Mouse (Mus musculus) intestine, embryonic 14.5 days (tissue): ENCODE results near the gene Ccdc17. TPM values are rescaled to one million over a fixed set of nuclear protein-coding genes. Genes with fewer than 3 reads are reported as not detected.

Experiments used
- ATAC-seq: fragments of 200-750 bp; cut with Nextera tagmentation; replicated peaks from 2 replicates; pipeline ENCODE4 v1.8.0; 2017; ENCODE audit warnings: low read depth, moderate number of reproducible peaks, moderate TSS enrichment, moderate library complexity; ENCODE audit not compliant: low FRiP score, low TSS enrichment
- DNase-seq: peaks from one replicate; pipeline ENCODE4 v3.0.0-alpha.2; 2018; ENCODE audit warnings: low spot score
- H3K27ac ChIP-seq: fragments of 300-500 bp; sonication (generic); 2 replicates; pipeline ENCODE4 v1.5.1; 2014; ENCODE audit warnings: low read depth, mild to moderate bottlenecking, control low read depth
- H3K27me3 ChIP-seq: fragments of 300-500 bp; sonication (generic); replicated peaks from 2 replicates; pipeline ENCODE4 v1.6.1; 2014; ENCODE audit warnings: low read length, control low read depth; ENCODE audit not compliant: control insufficient read depth, insufficient read depth
- H3K36me3 ChIP-seq: fragments of 300-500 bp; sonication (generic); 2 replicates; pipeline ENCODE4 v1.6.1; 2014; ENCODE audit warnings: low read length, control low read depth; ENCODE audit not compliant: control insufficient read depth, insufficient read depth
- H3K4me1 ChIP-seq: fragments of 300-500 bp; sonication (generic); replicated peaks from 2 replicates; pipeline ENCODE4 v1.6.1; 2014; ENCODE audit warnings: low read length, control low read depth, mixed read lengths; ENCODE audit not compliant: control insufficient read depth, insufficient read depth
- H3K4me2 ChIP-seq: fragments of 300-500 bp; sonication (generic); 2 replicates; pipeline ENCODE4 v1.6.1; 2014; ENCODE audit warnings: low read length
- H3K4me3 ChIP-seq: fragments of 300-500 bp; sonication (generic); 2 replicates; pipeline ENCODE4 v1.5.1; 2014; ENCODE audit warnings: low read depth, low read length, control low read depth, mixed read lengths
- H3K9ac ChIP-seq: fragments of 300-500 bp; sonication (generic); 2 replicates; pipeline ENCODE4 v1.6.1; 2014; ENCODE audit warnings: mild to moderate bottlenecking, low read length
- H3K9me3 ChIP-seq: fragments of 300-500 bp; sonication (generic); 2 replicates; pipeline ENCODE4 v1.6.1; 2016; ENCODE audit warnings: low read length, control low read depth; ENCODE audit not compliant: control insufficient read depth
- WGBS: fragments of 180-500 bp; shearing (Covaris S2); extraction: QIAGEN DNeasy Blood & Tissue Kit; methylation state at CpG from one replicate; pipeline ENCODE4 v1.1.7; 2014; 5-methylcytosine and 5-hydroxymethylcytosine counted together
- polyA plus RNA-seq: library from polyadenylated mRNA; unstranded; fragments of >200 nt; fragmentation: Nextera tagmentation; extraction: Ambion mirVana; gene quantifications from 2 replicates; pipeline ENCODE4 v1.2.1, GENCODE M21; 2014

The Ccdc17 gene
- polyA plus RNA-seq: 3.8 and 4.1 TPM in 2 replicates

- Histone ChIP-seq H3K4me3 (peak within 1 kb of the TSS; percentile 66), H3K4me1 (peaks cover 10% of the 10 kb centered on the region), H3K36me3 (peaks cover 47% of the 10 kb centered on the region), H3K9ac (peak within 1 kb of the TSS; percentile 69), H3K27ac (peak within 1 kb of the TSS; percentile 76), H3K27me3 (no peaks in the 10 kb centered on the region), H3K4me2 (peak within 1 kb of the TSS; percentile 92), H3K9me3 (no peaks in the 10 kb centered on the region)
- no peak for DNase-seq
- 22% methylated on average over 5 of the region's 5 CpGs for WGBS
- no peak for ATAC-seq
Measured at GRCm38 (mm10) chr4:116596379-116596778, at the start of gene Ccdc17. Gene Ccdc17 (plus strand): TSS chr4:116596654.

DNA sequence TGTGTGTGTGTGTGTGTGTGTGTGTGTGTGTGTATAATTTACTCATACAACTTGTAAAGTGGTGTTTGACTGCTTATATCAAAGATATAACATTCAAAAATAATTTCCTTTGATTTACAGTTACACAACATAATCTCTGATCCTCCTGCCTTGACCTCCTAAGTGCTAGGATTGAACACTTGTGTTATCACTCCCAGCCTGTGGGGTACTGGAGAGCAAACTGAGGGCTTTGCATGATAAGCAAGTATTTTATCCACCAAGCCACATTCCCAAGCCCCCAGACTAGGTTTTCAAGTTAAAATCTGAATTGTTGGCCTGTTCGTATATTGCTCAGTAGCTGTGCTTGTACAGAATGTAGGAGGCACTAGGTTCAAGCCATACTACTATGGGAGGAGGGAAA is 46.0 kb upstream of the Ccdc17 start:
- no peak for DNase-seq
- ATAC-seq: no peak
- peaks cover 16% of the 10 kb centered on the region for H3K36me3 ChIP-seq
- no peaks in the 10 kb centered on the region for H3K9me3 ChIP-seq
- WGBS: 91% methylated on average over 1 of the region's 1 CpGs
- no peaks in the 10 kb centered on the region for H3K4me1 ChIP-seq
- H3K4me2 ChIP-seq: no peak overlapping the region
- H3K27me3 ChIP-seq: no peaks in the 10 kb centered on the region
- H3K4me3 ChIP-seq: no peak overlapping the region
- no peak overlapping the region for H3K9ac ChIP-seq
- H3K27ac ChIP-seq: no peak overlapping the region

DNA sequence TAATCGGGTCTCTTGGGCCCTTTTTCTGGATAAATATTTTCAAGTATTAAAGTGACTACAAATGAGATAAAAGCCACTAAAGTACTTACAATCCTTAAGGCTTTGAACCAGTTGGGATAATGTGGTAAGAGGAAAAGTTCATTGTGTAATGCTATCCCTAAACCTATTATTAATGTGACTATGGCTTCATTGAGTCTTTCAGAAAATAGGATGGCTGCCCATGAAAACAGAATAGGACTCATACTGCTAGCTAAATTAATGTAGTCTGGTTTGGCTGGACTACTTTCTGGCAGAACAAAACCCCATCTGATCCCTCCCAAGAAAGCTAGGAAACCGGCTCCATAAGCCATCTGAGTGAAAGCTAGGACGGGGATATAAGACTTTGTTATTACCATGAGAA is 43.4 kb upstream of the Ccdc17 start:
- Histone ChIP-seq H3K4me3 (no peak overlapping the region), H3K4me2 (no peak overlapping the region), H3K9me3 (no peaks in the 10 kb centered on the region), H3K36me3 (peaks cover 16% of the 10 kb centered on the region), H3K27me3 (no peaks in the 10 kb centered on the region), H3K4me1 (no peaks in the 10 kb centered on the region), H3K9ac (no peak overlapping the region), H3K27ac (no peak overlapping the region)
- no peak for ATAC-seq
- 83% methylated on average over 3 of the region's 3 CpGs for WGBS
- no peak for DNase-seq

DNA sequence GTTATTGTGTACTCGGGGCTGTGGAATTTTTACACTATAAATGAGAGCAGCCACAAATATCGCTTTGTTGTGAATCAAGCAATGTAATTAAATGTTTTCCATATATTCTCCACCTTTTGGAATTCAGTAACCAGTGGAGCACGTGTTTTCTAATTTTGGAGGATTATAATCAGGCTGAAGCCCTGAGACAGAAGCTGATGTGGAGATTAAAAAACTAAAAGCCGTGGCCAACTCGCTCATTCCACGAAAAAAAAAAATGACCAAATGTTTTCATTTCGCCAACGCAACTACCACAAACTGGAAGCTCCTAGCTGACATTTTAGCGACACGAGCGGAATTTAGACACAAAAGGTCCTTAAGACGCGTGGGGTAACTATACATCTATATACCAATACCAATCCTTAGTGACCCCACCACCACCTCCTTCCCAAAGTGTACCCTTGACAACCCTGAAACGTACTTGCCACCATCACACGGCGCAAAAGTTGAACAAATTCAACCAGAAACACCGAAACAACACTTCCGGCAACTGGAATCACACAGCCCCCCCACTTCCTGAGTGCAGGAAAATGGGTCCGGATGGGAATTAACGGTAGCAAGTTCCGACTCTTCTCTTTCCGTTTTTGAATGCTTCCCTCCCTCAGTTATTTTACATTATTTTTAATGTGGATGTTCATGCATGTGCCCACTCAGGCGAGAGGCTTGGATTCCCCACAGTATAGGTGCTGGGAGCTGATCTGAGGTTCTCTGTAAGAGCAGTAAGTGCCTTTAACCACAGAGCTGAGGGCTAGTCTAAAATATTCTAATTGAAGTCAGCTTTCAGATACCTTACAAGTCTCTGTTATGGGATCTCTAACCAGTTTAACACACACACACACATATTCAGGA is 40.8 kb upstream of the Ccdc17 start, which contains the start of gene Tmem69:
Gene Tmem69, minus strand, starts transcription at position 524 of the 888 bp plus-strand sequence.
- WGBS: 4% methylated on average over 23 of the region's 23 CpGs
- peaks cover 7% of the 10 kb centered on the region; the same call in 1 of the 2 replicates for H3K4me1 ChIP-seq
- H3K4me3 ChIP-seq: peak within 1 kb of the TSS; percentile 70
- ATAC-seq (no peak), DNase-seq (peak; percentile 92)
- H3K27me3 ChIP-seq: no peaks in the 10 kb centered on the region
- H3K9me3 ChIP-seq: no peaks in the 10 kb centered on the region
- H3K9ac ChIP-seq: peak within 1 kb of the TSS; percentile 69
- peak within 1 kb of the TSS; percentile 91 for H3K27ac ChIP-seq
- peaks cover 16% of the 10 kb centered on the region for H3K36me3 ChIP-seq
- H3K4me2 ChIP-seq: peak within 1 kb of the TSS; percentile 75

GRCm38 (mm10) chr4:116556561-116557305 is 39.7 kb upstream of the Ccdc17 start:
- no peaks in the 10 kb centered on the region for H3K9me3 ChIP-seq
- peak overlapping the region; percentile 69 for H3K9ac ChIP-seq
- peaks cover 16% of the 10 kb centered on the region for H3K36me3 ChIP-seq
- WGBS: under 1% methylated on average over 28 of the region's 28 CpGs
- DNase-seq (peak; percentile 93), ATAC-seq (peak; percentile 96)
- H3K4me3 ChIP-seq: peak overlapping the region; percentile 70
- peak overlapping the region; percentile 91 for H3K27ac ChIP-seq
- H3K4me1 ChIP-seq: peaks cover 7% of the 10 kb centered on the region; the same call in 1 of the 2 replicates
- H3K27me3 ChIP-seq: no peaks in the 10 kb centered on the region
- peak overlapping the region; percentile 75 for H3K4me2 ChIP-seq

DNA sequence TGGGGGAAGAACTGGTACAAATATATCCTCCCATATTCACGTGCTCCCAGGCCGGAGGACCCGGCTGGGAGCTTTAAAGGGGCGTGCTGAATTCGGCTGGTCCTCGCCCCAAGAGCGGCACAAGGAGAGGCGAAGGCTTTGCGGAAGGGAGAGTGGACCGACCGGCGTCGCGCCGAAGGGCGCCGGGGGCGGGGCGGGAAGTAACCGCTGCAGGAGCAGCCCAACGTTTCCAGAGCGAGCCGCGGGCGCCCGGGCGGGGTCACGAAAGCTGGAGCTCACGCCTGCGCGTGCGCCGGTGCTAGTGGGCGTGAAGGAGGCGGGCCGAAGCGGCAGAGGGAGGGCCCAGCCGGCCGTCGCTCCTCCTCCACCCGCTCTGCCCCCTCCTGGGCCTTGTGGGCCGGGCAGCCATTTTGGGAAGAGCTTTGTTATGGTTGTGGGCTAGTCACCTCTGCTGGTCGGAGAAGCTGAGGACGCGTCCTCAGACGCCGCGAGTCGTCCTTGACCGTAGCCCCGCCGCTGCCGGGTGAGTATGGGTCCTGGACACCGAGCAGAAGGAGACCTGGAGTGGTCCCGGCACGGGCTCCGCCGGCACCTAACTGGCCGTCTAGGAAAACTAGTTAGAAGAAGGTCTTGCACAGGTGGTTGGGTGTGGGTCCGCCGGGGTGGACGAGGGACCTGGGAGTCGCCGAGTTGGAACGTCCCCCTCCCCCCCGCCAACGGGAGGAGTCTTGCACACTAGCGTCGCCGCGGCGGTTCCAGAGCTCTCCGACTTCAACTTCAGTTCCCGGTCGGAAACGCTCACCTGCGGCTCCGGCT is 38.9 kb upstream of the Ccdc17 start, which contains the start of gene Gpbp1l1:
Gene Gpbp1l1, plus strand, starts transcription at position 353 of the 816 bp plus-strand sequence.
- Histone ChIP-seq H3K27ac (peak within 1 kb of the TSS; percentile 91), H3K4me1 (peaks cover 7% of the 10 kb centered on the region; the same call in 1 of the 2 replicates), H3K9me3 (no peaks in the 10 kb centered on the region), H3K4me3 (peak within 1 kb of the TSS; percentile 70), H3K27me3 (no peaks in the 10 kb centered on the region), H3K9ac (peak within 1 kb of the TSS; percentile 69), H3K4me2 (peak within 1 kb of the TSS; percentile 75), H3K36me3 (peaks cover 12% of the 10 kb centered on the region)
- peak; percentile 95 for ATAC-seq
- under 1% methylated on average over 77 of the region's 78 CpGs for WGBS
- peak; percentile 96 for DNase-seq

DNA sequence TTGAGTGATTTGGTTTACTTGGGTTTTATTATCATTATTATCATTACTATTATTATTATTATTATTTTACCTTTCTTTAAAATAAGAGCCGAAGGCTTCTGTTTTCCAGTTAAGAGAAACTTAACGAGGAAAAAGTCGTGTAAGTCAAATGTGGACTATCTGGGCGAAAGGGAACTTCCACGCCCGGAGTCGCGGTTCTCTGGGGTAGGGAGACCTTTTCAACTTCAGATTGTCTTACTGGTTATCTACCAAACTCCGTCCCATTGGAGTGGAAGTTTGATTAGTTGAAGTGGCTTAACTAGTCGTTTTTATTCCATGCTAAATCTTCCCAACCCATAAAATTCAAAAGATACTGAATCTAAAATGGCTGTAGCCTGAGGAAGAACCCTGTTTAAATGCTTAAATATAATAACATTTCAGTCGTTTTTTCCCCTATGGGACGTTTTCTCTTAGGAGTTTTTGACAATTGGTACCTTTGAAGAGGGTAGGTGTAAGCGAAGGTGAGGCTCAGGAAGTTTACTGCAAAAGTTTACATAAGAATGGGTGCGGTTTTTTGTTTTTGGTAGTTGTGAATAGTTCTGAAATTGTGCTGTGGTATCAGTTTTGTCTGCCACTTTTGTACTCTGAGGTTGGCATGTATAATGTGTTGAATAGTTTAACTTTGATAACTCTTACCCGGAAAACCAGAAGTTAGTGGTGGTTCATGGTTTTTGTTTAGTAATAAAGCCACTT is 38.1 kb upstream of the Ccdc17 start:
- H3K27me3 ChIP-seq: no peaks in the 10 kb centered on the region
- H3K4me3 ChIP-seq: peak overlapping the region; percentile 70
- no peak for ATAC-seq
- peaks cover 7% of the 10 kb centered on the region; the same call in 1 of the 2 replicates for H3K4me1 ChIP-seq
- H3K4me2 ChIP-seq: peak overlapping the region; percentile 75
- peak overlapping the region; percentile 91 for H3K27ac ChIP-seq
- no peak for DNase-seq
- peaks cover 4% of the 10 kb centered on the region for H3K36me3 ChIP-seq
- H3K9me3 ChIP-seq: no peaks in the 10 kb centered on the region
- WGBS: 3% methylated on average over 15 of the region's 15 CpGs
- H3K9ac ChIP-seq: peak overlapping the region; percentile 69
